Mouse (Mus musculus) CH12.LX (cell line): ENCODE data around the gene Ccdc8.

Source experiments
- CTCF ChIP-seq, 2 experiments: IDR thresholded peaks in 1 of 2; conservative IDR thresholded peaks in 1 of 2; 2 replicates each; pipeline ENCODE4 v1.5.1; 2011 to 2012; ENCODE audit warnings: low read depth in 2 of 2, low read length in 2 of 2, improper control_type of control experiment in 1 of 2, inconsistent platforms in 1 of 2, mild to moderate bottlenecking in 1 of 2, moderate library complexity in 1 of 2
- POLR2A ChIP-seq: IDR thresholded peaks from 2 replicates; pipeline ENCODE4 v1.6.1; 2011; ENCODE audit warnings: low read depth, mild to moderate bottlenecking, improper control_type of control experiment, low read length
- ZNF384 ChIP-seq: IDR thresholded peaks from 2 replicates; pipeline ENCODE4 v1.6.1; 2012; ENCODE audit warnings: low read depth, low read length, improper control_type of control experiment, inconsistent platforms

GRCm38 (mm10) chr7:17027588-17028343 lies 35.3 kb downstream of the Ccdc8 start, which contains the start of gene Ppp5c:
- TF ChIP-seq POLR2A (peak; percentile 69), ZNF384 (no peak), CTCF (conservative IDR thresholded peaks at IDR 0.05 in 1 of 2, IDR thresholded peaks at IDR 0.05 in 1 of 2; ENCODE audit: low read depth in 2 of 2, low read length in 2 of 2) (no peak; a peak in 1 of 4 replicates)
